Mouse (Mus musculus) urinary bladder, postnatal 0 days (tissue): ENCODE data around the gene Nup85. TPM values are rescaled to one million over a fixed set of nuclear protein-coding genes. Genes with fewer than 3 reads are reported as not detected.

Experiments used
- polyA plus RNA-seq: library from polyadenylated mRNA; unstranded; fragments of >200 nt; fragmentation: Nextera tagmentation; extraction: Ambion mirVana; gene quantifications from 2 replicates; pipeline ENCODE4 v1.2.1, GENCODE M21; 2015

Gene Nup85
- polyA plus RNA-seq, result 56.7 and 60.6 TPM in 2 replicates

GRCm38 (mm10) chr11:115564064-115564809 lies at the start of gene Nup85:
Gene Nup85, plus strand, starts transcription at chr11:115564434.

GRCm38 (mm10) chr11:115536038-115536681 lies 28.1 kb upstream of the Nup85 start, which contains the start of gene Sumo2:
Gene Sumo2, minus strand, starts transcription at chr11:115536276.

GRCm38 (mm10) chr11:115603476-115604303 lies 39.5 kb downstream of the Nup85 start, which contains the start of the genes Mrps7 and Gga3:
Gene Mrps7, plus strand, starts transcription at chr11:115603925.
Gene Gga3, minus strand, starts transcription at chr11:115604051.

GRCm38 (mm10) chr11:115612410-115613137 lies 48.3 kb downstream of the Nup85 start, which contains the start of gene Mif4gd:
Gene Mif4gd, minus strand, starts transcription at chr11:115612969.

GRCm38 (mm10) chr11:115627705-115628464 lies 63.7 kb downstream of the Nup85 start, which contains the start of gene Slc25a19:
Gene Slc25a19, minus strand, starts transcription at chr11:115628295.

Other genes starting within 250 kb of the Nup85 start
- not detected in 2 replicates for gene Ush1g, start 242.4 kb upstream of the Nup85 start, polyA plus RNA-seq
- gene Otop3, start 229.7 kb upstream of the Nup85 start, polyA plus RNA-seq, result not detected in 2 replicates
- gene Hid1, start 196.7 kb upstream of the Nup85 start, polyA plus RNA-seq, result 11.1 and 12.8 TPM in 2 replicates
- 7.2 and 7.3 TPM in 2 replicates for gene Cdr2l, start 182.5 kb upstream of the Nup85 start, polyA plus RNA-seq
- gene Mrpl58, start 160.7 kb upstream of the Nup85 start, polyA plus RNA-seq, result 131 and 132 TPM in 2 replicates
- gene Atp5h, start 144.5 kb upstream of the Nup85 start, polyA plus RNA-seq, result 784 and 794 TPM in 2 replicates
- gene Kctd2, start 144.3 kb upstream of the Nup85 start, polyA plus RNA-seq, result 11.1 and 11.3 TPM in 2 replicates
- not detected in 2 replicates for gene Trim80, start 123.9 kb upstream of the Nup85 start, polyA plus RNA-seq
- gene Slc16a5, start 102.0 kb upstream of the Nup85 start, polyA plus RNA-seq, result 0.22 and 0.33 TPM in 2 replicates
- gene Armc7, start 88.8 kb upstream of the Nup85 start, polyA plus RNA-seq, result 4.4 and 5.6 TPM in 2 replicates
- gene Nt5c, start 72.6 kb upstream of the Nup85 start, polyA plus RNA-seq, result 85.1 and 95.3 TPM in 2 replicates
- gene Jpt1, start 50.0 kb upstream of the Nup85 start, polyA plus RNA-seq, result 154 and 157 TPM in 2 replicates
- 464 and 528 TPM in 2 replicates for gene Sumo2, start 28.2 kb upstream of the Nup85 start, polyA plus RNA-seq
- 47.1 and 54.7 TPM in 2 replicates for gene Mrps7, start 39.5 kb downstream of the Nup85 start, polyA plus RNA-seq
- 8.4 TPM in 2 replicates for gene Gga3, start 39.6 kb downstream of the Nup85 start, polyA plus RNA-seq
- gene Mif4gd, start 48.5 kb downstream of the Nup85 start, polyA plus RNA-seq, result 39.6 and 43.5 TPM in 2 replicates
- 11.5 and 13.6 TPM in 2 replicates for gene Slc25a19, start 63.9 kb downstream of the Nup85 start, polyA plus RNA-seq
- 51.7 and 54.6 TPM in 2 replicates for gene Grb2, start 144.2 kb downstream of the Nup85 start, polyA plus RNA-seq
- 8.6 and 9.0 TPM in 2 replicates for gene Tmem94, start 201.0 kb downstream of the Nup85 start, polyA plus RNA-seq
- 7.9 and 8.2 TPM in 2 replicates for gene Caskin2, start 249.2 kb downstream of the Nup85 start, polyA plus RNA-seq